Mouse (Mus musculus) inflammation-experienced regulatory T-cells, adult 6 months (primary cell): ENCODE measurements around the gene Abcb9. TPM values are rescaled to one million over a fixed set of nuclear protein-coding genes. Genes with fewer than 3 reads are reported as not detected.

ENCODE experiments used
- ATAC-seq: one replicate; pipeline ENCODE4 v1.8.0; 2017
- polyA plus RNA-seq, 3 experiments: library from polyadenylated mRNA; unstranded; fragments of 100-300 nt; shearing (Covaris generic); gene quantifications; one replicate each; pipeline ENCODE4 v1.2.1; 2017

Abcb9 gene
- polyA plus RNA-seq, 3 experiments from 2014 or later = 13.2 to 23.3 (median 16.7) TPM

DNA sequence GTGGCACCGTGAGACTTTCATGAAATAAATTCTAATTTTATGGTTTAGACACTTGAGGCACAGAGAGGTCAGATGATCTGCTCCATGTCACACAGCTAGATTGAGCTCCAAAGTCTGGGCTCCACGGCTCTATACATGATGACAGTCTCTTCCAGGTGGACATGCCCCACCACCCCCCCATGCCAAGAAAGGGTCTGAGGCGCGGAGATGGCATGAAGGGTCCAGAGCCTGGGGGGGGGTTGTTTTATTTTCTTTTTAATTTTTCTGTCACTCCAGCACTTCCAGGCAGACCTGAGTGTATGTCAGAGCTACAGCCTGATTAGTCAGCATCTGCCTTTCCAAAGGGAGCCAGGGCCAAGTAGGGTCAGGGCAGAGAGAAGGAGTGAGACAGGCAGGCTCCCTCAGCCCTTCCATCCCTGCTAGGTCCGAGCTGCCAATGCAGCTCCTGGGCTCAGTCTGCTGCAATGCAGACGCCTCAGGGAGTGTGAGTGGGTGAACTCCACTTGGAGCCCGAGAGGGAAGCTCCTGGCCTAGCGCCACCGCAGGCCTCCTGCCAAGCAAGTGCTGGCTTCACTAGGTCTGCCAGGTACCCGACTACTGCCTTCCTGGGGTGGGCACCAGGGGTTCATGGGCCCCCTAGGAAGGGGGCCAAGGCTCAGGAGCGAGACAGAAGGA lies 2.3 kb downstream of the Abcb9 start:
- no peak for ATAC-seq

- no peak for ATAC-seq
Observed at GRCm38 (mm10) chr5:124091951-124092406, 3.6 kb downstream of the Abcb9 start.

- ATAC-seq = no peak
Observed at GRCm38 (mm10) chr5:124089868-124090267, 5.7 kb downstream of the Abcb9 start.

DNA sequence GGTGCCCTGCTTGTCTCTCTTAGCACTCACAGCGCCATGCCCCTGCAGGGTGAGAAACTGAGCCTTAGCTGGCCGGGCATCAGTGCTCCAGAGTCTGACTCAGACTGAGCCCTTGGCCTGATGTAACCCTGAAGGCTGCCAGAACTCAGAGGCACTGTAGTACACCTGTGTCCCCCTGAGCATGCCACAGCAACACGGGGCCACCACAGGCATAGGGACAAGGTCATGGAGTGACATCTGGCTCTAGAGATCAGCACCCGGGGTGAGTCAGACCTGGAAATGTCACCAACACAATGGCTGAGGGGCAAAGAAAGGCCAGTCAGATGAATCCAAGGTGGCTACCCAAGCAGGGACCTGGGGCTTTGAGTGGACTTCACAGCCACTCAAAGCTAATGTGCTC lies 8.7 kb downstream of the Abcb9 start:
- ATAC-seq = no peak

DNA sequence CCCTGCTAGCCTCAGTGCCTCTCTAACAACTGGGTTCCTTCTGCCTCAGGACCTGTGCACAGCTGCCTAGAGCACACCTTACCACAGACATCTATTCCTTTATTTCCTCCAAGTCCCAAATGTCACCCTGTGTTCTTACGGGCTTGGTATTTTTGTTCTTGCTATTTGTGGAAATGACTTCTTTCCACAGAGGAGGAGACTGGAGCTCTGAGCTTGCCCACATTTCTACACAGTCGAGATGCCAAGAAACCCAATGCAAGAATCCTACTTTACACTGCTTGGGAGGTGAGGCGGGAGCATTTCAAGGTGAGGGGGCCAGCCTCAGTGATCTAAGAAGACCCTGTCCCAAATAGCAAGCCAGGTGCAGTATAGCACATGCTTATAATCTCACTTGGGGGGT lies 10.1 kb downstream of the Abcb9 start:
- no peak for ATAC-seq

GRCm38 (mm10) chr5:124084588-124085173 lies 10.9 kb downstream of the Abcb9 start:
- ATAC-seq = peak; percentile 39

DNA sequence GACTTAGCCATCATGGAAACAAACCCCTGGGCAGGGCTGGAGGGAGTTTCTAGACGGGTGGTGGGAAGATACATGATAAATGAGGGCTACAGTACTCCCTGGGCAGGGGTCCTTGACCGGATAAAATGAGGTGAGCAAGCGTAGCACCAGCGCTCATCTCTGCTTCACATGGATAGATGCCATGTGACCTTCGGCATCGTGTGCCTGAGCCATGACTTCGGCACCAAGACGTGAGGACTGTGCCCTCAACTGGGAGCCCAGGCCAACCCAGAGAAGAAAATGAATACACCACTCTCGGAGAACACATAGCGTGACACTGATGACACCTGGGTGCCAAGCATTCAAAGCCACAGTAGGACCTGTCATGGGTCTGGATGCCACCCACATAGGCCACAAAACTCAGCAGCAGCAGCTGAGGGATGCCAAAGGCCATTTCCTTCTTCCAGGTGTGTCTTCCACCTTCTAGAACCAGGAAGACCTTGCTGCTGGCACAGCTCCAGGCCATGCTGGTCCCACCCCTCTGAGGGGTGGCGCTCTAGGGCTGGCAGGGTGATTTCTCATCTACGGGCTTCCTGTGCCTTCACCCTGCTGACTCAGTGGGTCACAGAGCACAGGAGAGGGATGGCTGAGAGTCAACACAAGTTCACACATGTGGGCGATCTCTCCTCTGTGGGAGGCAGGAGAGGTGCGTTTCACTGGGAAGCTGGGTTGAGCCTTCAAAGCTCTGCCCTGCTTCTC lies 11.6 kb downstream of the Abcb9 start:
- ATAC-seq = peak; percentile 69

DNA sequence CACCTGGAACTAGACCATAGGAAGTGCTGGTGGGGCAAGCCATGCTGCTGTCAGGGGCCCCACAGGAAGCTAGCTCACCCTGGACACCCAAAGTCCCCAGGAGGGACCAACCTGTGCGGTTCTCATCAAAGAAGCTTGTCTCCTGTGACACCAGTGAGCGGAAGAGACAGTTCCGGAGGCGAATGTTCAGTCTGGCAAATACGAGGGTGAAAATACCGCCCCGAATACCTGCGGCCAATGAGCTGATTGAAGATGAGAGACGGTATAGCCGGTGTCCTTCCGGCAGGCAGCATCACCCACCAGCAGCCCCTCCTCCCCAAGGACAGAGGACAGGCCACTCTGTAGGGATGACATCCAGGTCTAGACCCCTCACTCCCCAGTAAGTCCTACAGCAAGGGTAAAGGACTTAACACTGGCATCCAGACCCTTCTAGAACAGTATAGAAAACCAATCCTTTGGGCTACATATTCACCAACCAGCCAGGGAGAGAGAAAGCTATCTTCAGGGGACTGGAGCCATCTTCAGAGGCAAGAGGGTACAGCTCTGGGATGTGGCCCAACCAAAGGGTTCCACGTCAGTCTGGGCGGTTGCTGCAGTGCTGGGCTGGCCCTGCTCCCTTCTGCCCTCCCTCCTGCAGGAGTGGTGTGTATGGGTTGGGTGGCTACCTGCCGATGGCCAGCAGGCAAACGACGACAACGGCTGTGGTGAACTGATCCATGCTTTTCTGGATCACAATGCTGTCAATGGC lies 12.5 kb downstream of the Abcb9 start:
- ATAC-seq = peak; percentile 12

DNA sequence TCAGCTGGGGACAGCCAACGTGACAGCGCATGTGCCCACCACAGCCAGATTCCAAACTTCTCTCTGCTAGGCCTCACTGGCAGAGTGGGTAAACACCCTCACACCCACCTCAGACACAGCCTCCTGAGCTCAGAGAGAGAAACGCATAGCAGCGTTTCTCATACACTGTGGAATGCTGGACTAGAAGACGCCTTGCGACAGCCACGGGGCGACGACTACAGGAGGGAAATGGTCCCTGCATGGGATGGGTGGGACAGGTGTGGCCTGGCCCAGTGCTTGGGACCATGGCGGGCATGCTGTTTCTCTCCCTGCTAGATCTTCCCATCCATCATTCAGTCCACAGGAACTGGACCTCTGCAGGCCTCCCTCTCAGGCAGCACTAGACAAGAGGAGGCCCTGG lies 13.2 kb downstream of the Abcb9 start:
- no peak for ATAC-seq

- peak; percentile 5 for ATAC-seq
Observed at GRCm38 (mm10) chr5:124079880-124080279, 15.7 kb downstream of the Abcb9 start.

DNA sequence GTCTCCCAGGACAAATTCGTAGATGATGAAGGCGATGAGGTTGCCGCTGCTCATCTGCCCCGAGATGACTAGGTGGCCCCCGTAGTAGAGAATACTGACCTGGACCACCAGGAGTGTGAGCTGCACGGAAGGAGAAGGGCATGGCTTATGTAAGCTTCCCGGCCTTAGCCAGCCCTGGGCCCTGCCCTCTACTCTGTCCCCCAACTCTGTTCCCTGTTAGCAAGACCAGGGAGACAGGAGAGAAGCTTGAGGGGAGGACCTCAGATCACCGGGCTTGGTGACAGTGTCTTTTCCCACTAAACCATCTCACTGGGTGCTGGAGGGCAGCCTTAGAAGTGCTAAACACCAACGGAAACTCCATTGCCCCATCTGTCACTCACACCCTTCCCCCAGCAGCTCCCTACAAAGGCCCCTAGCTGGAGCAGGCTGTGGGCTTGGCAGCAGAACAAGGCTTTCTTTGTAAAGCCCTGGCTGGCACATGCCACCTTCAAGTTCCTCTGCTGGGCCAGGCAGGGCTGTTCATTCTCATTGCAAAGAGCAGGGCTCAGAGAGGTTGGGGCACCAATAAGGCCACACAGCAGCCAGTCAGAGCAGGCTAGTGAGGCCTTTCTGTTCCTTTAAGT lies 16.7 kb downstream of the Abcb9 start:
- peak; percentile 9 for ATAC-seq

DNA sequence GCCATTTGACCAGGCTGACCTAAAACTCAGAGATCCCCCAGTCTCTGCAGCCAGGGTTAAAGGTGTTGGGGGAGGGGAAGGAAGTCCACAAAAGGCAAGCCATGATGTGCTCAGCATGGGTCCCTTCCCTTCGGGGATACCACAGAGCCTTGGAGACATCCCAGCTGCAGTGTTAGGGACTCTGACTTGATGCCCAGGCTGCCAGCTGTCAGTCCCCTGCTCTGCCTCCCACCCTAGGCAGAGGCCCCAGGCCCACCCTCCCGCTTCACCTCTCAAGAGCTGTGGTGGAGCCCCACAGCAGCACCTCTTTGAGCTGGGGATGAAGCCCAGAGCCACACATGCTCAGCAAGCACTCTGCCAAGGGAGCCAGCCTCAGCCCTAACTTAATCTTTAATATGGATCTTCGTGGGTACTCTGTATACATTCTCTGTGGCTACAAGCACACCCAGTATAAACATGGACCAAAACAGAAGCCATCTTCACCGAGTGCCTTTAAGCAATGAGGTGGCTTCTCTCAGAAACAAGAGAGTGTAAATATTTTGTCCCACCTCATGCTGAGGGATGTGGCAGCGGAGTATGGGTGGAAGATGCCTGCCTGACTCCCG lies 17.6 kb downstream of the Abcb9 start:
- no peak for ATAC-seq

DNA sequence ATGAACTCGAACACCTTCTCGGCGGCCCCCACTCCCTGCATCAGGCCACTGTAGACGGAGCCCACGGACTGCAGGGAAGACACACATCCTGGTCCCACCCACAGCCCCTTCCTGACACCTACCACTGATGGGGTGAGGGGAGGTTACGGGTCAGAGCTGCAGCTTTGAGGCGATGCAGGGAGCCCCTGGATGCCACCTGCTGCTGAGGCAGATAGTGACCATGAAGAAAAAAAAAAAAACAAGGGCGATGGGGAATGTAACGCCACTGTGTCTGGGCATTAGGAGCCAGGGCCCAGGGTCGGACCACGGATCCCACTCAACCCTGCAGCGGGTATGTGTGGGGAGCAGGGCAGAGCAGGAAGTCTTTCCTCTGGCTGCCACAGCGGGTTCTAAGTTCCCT lies 18.4 kb downstream of the Abcb9 start:
- ATAC-seq = no peak

- no peak for ATAC-seq
Observed at GRCm38 (mm10) chr5:124076559-124076958, 19.0 kb downstream of the Abcb9 start.

DNA sequence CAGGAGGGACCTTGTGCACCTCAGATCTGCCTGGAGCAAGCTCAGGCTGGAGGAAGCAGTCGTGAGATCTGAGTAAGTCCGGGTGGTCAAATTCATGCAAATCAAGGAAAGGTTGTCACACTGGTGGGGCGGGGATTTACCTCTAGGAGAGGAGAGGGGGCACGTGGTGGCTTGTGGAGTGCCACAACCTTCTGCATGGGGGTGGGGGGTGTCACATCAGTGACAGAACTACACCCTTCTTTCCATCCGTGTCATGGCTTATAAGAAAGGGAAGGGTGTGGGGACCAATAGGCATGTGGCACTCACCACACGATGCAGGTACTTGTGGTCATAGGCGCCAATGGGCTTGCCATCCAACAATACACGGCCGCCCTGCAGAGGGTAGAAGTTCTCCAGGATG lies 19.9 kb downstream of the Abcb9 start:
- no peak for ATAC-seq

DNA sequence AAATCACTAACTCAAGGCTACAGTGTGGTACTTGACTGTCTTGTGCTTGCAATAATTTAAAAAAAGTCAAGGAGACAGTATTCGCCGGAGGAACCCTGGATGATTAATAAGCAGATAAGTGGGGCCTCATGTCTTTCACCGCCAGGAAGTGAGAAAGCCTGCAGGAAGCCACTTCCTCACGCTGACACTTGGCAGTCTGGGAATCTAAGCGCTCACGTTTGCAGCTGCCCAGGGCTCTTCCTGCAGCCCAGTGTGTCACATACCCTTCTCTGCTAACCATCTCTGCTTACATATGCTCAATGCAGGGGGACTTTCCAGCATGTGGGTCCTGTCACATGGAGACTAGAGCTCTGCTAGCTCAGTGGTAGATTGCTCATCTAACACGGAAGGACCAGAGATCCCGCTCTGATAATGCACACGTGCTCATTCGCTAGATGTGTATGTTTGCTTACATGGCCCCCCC lies 20.7 kb downstream of the Abcb9 start:
- ATAC-seq = peak; percentile 92

- no peak for ATAC-seq
Observed at GRCm38 (mm10) chr5:124073682-124074081, 21.9 kb downstream of the Abcb9 start.

- ATAC-seq = no peak
Observed at GRCm38 (mm10) chr5:124069657-124070056, 25.9 kb downstream of the Abcb9 start.

DNA sequence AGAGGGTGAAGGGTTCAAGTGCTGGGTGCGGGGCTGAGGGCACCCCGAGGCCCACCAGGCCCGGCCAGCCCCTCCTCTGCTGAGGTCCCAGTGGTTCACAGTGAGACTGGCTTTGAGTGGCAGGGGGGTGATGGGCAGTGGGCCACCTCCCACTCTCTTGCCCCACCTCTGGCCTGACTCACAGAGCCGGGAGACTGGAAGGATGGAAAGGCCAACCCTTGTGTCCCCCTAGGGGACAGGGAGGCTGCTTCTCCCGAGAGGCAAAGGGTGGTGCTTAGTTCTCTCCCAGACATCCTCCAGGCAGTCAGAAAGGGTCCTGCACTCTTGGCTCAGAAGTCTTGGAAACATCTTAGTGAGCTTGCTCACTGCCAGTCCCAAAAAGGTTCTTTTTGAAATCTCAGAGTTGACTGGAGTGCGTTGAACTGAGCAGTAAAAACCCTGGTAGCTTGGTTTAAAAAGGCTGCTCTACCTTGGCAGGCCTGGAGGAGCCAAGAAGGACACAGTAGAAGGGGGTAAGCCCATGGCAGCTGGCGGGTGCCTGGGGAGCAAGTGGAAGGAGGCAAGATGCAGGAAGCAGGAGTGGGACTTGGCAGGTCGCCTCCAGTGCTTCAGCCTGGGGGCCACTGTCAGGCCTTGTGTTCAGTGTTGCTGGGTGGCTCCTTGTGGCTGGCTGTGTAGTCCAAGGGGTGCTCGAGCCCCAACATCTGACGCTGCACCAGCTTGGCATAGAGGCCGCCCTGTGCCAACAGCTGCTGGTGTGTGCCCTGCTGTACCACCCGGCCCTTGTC lies 33.4 kb downstream of the Abcb9 start:
- no peak for ATAC-seq

DNA sequence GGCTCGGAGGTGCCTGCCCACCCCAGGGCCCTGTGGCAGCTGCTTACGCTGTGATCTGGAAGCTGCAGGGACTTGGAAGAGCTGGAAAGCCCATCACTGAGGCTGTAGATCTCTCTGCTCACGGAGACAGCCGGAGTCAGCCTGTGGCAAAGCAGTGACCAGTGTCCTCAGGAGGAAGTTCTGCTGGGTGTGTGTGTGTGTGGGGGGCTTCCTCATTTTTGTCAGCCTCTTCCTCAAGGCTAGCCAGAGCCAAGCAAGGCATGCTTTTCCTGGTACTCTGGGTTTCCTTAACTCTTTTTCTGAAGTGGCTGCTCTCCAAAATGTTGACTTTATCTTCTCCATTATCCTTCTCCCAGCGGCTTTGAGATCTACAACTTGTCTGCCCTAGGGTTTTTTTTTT lies 35.9 kb downstream of the Abcb9 start:
- ATAC-seq = no peak

DNA sequence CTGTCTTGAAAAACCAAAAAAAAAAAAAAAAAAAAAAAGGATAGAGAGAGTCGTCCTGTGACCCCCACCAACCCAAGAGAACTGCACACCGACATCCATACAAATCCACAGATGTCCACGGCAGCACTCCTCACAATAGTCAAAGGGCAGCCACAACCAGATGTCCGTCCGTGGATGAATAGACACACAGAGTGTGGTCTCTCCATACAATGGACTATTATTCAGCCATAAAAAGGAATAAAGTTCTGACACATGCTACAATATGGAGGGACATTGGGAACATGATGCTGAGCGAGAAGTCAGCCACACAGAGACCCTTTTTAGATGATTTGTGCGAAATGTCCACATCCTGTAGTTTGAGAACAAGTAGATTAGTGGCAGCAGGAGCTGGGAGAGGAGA lies 36.8 kb downstream of the Abcb9 start:
- no peak for ATAC-seq
